Comparison of ENCODE assay signal across 15 mouse cellular contexts in the genomic region with DNA sequence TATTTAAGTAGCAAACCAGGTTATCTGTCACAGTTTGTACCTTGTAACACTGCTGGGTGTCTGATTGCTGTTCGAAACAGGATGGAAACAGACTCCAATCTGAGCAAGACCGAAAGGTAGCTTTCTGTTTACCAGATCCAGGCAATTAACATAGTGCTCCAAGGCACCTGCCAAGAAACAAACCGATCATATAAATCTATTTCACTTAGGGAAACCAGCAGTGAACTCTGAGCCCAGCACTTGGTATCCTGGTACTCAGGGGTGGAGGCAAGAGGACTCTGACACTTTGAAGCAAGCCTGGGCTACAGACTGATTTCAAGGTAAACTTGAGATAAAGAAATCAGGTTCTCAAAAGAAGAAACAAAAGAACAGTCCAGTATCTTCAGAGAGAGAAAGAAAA. TPM values are rescaled to one million over a fixed set of nuclear protein-coding genes. Genes with fewer than 3 reads are reported as not detected.
DNase-seq lines count a peak whose midpoint lies in the region; ATAC-seq and TF ChIP-seq lines count a peak whose summit lies in the region.
"Had no signal": no experiment of that assay in that cellular context is flagged by ENCODE, and none has a peak within 500 bp of the region (broad histone marks: within the 10 kb centered on the region; RNA-seq: fewer than 3 reads in every experiment).

No protein-coding gene starts in this region.

- 88% methylated on average over 3 of the region's 3 CpGs for WGBS in kidney, embryonic 14.5 days
- 92% methylated on average over 3 of the region's 3 CpGs for WGBS in kidney, embryonic 15.5 days

- ATAC-seq in kidney, embryonic 14.5 days (ENCODE audit: low FRiP score, low TSS enrichment): no peak
- ATAC-seq in kidney, embryonic 15.5 days (replicated peaks; ENCODE audit: low FRiP score): no peak

- H3K9ac ChIP-seq in kidney, embryonic 14.5 days (ENCODE audit: low read depth, low read length): no peak overlapping the region; the same call in 1 of the 2 replicates
- H3K9ac ChIP-seq in kidney, embryonic 15.5 days: no peak overlapping the region
- H3K9ac ChIP-seq: hindbrain, embryonic 13.5 days had no signal

- no peak overlapping the region for H3K27ac ChIP-seq in kidney, embryonic 14.5 days (ENCODE audit: low read depth, low read length)
- no peak overlapping the region for H3K27ac ChIP-seq in kidney, embryonic 15.5 days
- H3K27ac ChIP-seq: gastrocnemius, adult 2 months; hindbrain, embryonic 13.5 days had no signal

- H3ac ChIP-seq in myocyte (ENCODE audit: control insufficient read depth, insufficient read length): no peak overlapping the region

- peaks cover 64% of the 10 kb centered on the region for H3K36me3 ChIP-seq in kidney, embryonic 14.5 days (ENCODE audit: control insufficient read depth, insufficient read depth, low read length)
- peaks cover 83% of the 10 kb centered on the region for H3K36me3 ChIP-seq in E14TG2a.4 (ENCODE audit: insufficient read depth, low read length)
- peaks cover 73% of the 10 kb centered on the region for H3K36me3 ChIP-seq in kidney, embryonic 15.5 days
- H3K36me3 ChIP-seq in myocyte (ENCODE audit: control insufficient read depth, insufficient read depth): peaks cover 47% of the 10 kb centered on the region

- H3K9me3 ChIP-seq in kidney, embryonic 14.5 days (ENCODE audit: control insufficient read depth, low read length): no peaks in the 10 kb centered on the region
- H3K9me3 ChIP-seq in E14TG2a.4 (ENCODE audit: low read length): no peaks in the 10 kb centered on the region
- H3K9me3 ChIP-seq in kidney, embryonic 15.5 days (replicated peaks): no peaks in the 10 kb centered on the region
- H3K9me3 ChIP-seq: hindbrain, embryonic 13.5 days had no signal

- peaks cover 16% of the 10 kb centered on the region for H3K79me2 ChIP-seq in myocyte (ENCODE audit: control insufficient read depth, insufficient read depth)

- no peak overlapping the region for H3K4me2 ChIP-seq in kidney, embryonic 14.5 days (replicated peaks; ENCODE audit: low read depth, low read length)
- peak overlapping the region; percentile 23; the same call in 1 of the 2 replicates for H3K4me2 ChIP-seq in kidney, embryonic 15.5 days
- H3K4me2 ChIP-seq in myocyte (ENCODE audit: low read depth): peak overlapping the region; percentile 88
- H3K4me2 ChIP-seq: heart, embryonic 11.5 days; hindbrain, embryonic 13.5 days had no signal

- H3K27me3 ChIP-seq in kidney, embryonic 14.5 days (ENCODE audit: control insufficient read depth, insufficient read depth, low read length): no peaks in the 10 kb centered on the region
- H3K27me3 ChIP-seq in E14TG2a.4 (ENCODE audit: insufficient read depth, low read length) (no peaks in the 10 kb centered on the region), myocyte (ENCODE audit: control insufficient read depth, insufficient read depth, insufficient read length) (no peaks in the 10 kb centered on the region)
- no peaks in the 10 kb centered on the region for H3K27me3 ChIP-seq in kidney, embryonic 15.5 days
- H3K27me3 ChIP-seq: hindbrain, embryonic 13.5 days had no signal

- peak; percentile 38 for DNase-seq in kidney, adult 11 months
- no peak for DNase-seq in gastrocnemius, postnatal 10 days
- DNase-seq in spleen, postnatal 10 days (ENCODE audit: low spot score in 2 of 2): no peak
- no peak for DNase-seq in thymus, postnatal 14 days
- DNase-seq: adrenal gland, postnatal 36 days; cerebellum, adult 11 months; gastrocnemius, adult 2 months; left cerebral cortex, postnatal 4 days; retina, postnatal 1 day had no signal

- no peak for TF ChIP-seq CTCF in E14TG2a.4 (conservative IDR thresholded peaks at IDR 0.05; ENCODE audit: low read length)

- H3K4me1 ChIP-seq in kidney, embryonic 14.5 days (ENCODE audit: control insufficient read depth, insufficient read depth, low read length): no peaks in the 10 kb centered on the region; the same call in 1 of the 2 replicates
- peaks cover 31% of the 10 kb centered on the region for H3K4me1 ChIP-seq in E14TG2a.4 (replicated peaks; ENCODE audit: low read depth, low read length)
- peaks cover 17% of the 10 kb centered on the region for H3K4me1 ChIP-seq in kidney, embryonic 15.5 days

- TF ChIP-seq POLR2A in myocyte (IDR thresholded peaks at IDR 0.05; ENCODE audit: insufficient read length, low read depth): no peak

- H3K4me3 ChIP-seq in kidney, embryonic 14.5 days (ENCODE audit: low read length): no peak overlapping the region
- H3K4me3 ChIP-seq in E14TG2a.4 (replicated peaks; ENCODE audit: low read length): 0 out of 2 replicates have a peak overlapping the region, but pooled peaks have one; percentile 93
- no peak overlapping the region for H3K4me3 ChIP-seq in kidney, embryonic 15.5 days (replicated peaks)
- no peak overlapping the region for H3K4me3 ChIP-seq in myocyte
- H3K4me3 ChIP-seq: gastrocnemius, adult 2 months; hindbrain, embryonic 13.5 days had no signal

TF ChIP-seq in myocyte, 11 proteins besides CTCF, POLR2A, EP300 and RAD21:
- TF ChIP-seq TCF3 (IDR thresholded peaks at IDR 0.05; ENCODE audit: insufficient read length, low read depth): no peak
- no peak for TF ChIP-seq MYOD1 (IDR thresholded peaks at IDR 0.05; ENCODE audit: control insufficient read depth in 1 of 3, insufficient read length in 2 of 3, low read depth in 2 of 3)
- no peak for TF ChIP-seq SRF (IDR thresholded peaks at IDR 0.05; ENCODE audit: control insufficient read depth, insufficient read length, low read depth)
- no peak for TF ChIP-seq CEBPB (IDR thresholded peaks at IDR 0.05; ENCODE audit: insufficient read depth, poor library complexity, severe bottlenecking)
- TF ChIP-seq USF1 (IDR thresholded peaks at IDR 0.05; ENCODE audit: low read depth): no peak
- TF ChIP-seq MAX (IDR thresholded peaks at IDR 0.05; ENCODE audit: low read depth): no peak
- no peak for TF ChIP-seq TCF12 (IDR thresholded peaks at IDR 0.05; ENCODE audit: insufficient read depth, poor library complexity, severe bottlenecking)
- no peak for TF ChIP-seq MYOG (IDR thresholded peaks at IDR 0.05; ENCODE audit: control insufficient read depth in 1 of 3, insufficient read depth in 1 of 3, insufficient read length in 2 of 3, low read depth in 2 of 3)
- no peak for TF ChIP-seq E2F4 (IDR thresholded peaks at IDR 0.05; ENCODE audit: insufficient read depth)
- TF ChIP-seq POLR2AphosphoS2 (IDR thresholded peaks at IDR 0.05; ENCODE audit: insufficient read length, low read depth): no peak
- no peak for TF ChIP-seq REST (IDR thresholded peaks at IDR 0.05; ENCODE audit: insufficient read depth, insufficient read length)

RNA-seq across cellular contexts. Expression of a gene that starts 1.9 kb away (rescaled TPM):
- polyA plus RNA-seq in kidney, embryonic 14.5 days (2014; fragmentation: Nextera tagmentation; extraction: Ambion mirVana): 12.6 and 13.3 TPM in 2 replicates
- polyA plus RNA-seq in kidney, embryonic 15.5 days (2015; fragmentation: Nextera tagmentation; extraction: Ambion mirVana): 10.2 and 12.1 TPM in 2 replicates
- 4.4 TPM for polyA plus RNA-seq in myocyte (2012; fragmentation: generic; extraction: Trizol)
- 1 to 10 TPM; 4.9 to 5.2 TPM for total RNA-seq in gastrocnemius, postnatal 10 days (2021)

RNA-seq across cellular contexts. Expression of a gene that starts 11.6 kb away (rescaled TPM):
- polyA plus RNA-seq in kidney, embryonic 14.5 days (2014; fragmentation: Nextera tagmentation; extraction: Ambion mirVana): 369 and 392 TPM in 2 replicates
- polyA plus RNA-seq in kidney, embryonic 15.5 days (2015; fragmentation: Nextera tagmentation; extraction: Ambion mirVana): 344 and 366 TPM in 2 replicates
- 198 TPM for polyA plus RNA-seq in myocyte (2012; fragmentation: generic; extraction: Trizol)
- total RNA-seq in gastrocnemius, postnatal 10 days (2021): 100 to 1,000 TPM; 281 to 345 TPM

RNA-seq across cellular contexts. Expression of a gene that starts 11.7 kb away (rescaled TPM):
- polyA plus RNA-seq in kidney, embryonic 14.5 days (2014; fragmentation: Nextera tagmentation; extraction: Ambion mirVana): 18.8 and 21.3 TPM in 2 replicates
- 21.7 and 22.0 TPM in 2 replicates for polyA plus RNA-seq in kidney, embryonic 15.5 days (2015; fragmentation: Nextera tagmentation; extraction: Ambion mirVana)
- 3.5 TPM for polyA plus RNA-seq in myocyte (2012; fragmentation: generic; extraction: Trizol)
- total RNA-seq in gastrocnemius, postnatal 10 days (2021): 1 to 10 TPM; 5.5 to 8.7 TPM

RNA-seq across cellular contexts. Expression of a gene that starts 26.4 kb away (rescaled TPM):
- 1.0 and 1.1 TPM in 2 replicates for polyA plus RNA-seq in kidney, embryonic 14.5 days (2014; fragmentation: Nextera tagmentation; extraction: Ambion mirVana)
- 1.0 and 1.7 TPM in 2 replicates for polyA plus RNA-seq in kidney, embryonic 15.5 days (2015; fragmentation: Nextera tagmentation; extraction: Ambion mirVana)
- 7.7 TPM for polyA plus RNA-seq in myocyte (2012; fragmentation: generic; extraction: Trizol)
- 1 to 10 TPM; 1.0 to 1.2 TPM for total RNA-seq in gastrocnemius, postnatal 10 days (2021)
- total RNA-seq: gastrocnemius, adult 2 months had no signal

RNA-seq across cellular contexts. Expression of a gene that starts 27.0 kb away (rescaled TPM):
- polyA plus RNA-seq in kidney, embryonic 14.5 days (2014; fragmentation: Nextera tagmentation; extraction: Ambion mirVana): 36.2 and 46.8 TPM in 2 replicates
- 59.3 and 66.5 TPM in 2 replicates for polyA plus RNA-seq in kidney, embryonic 15.5 days (2015; fragmentation: Nextera tagmentation; extraction: Ambion mirVana)
- 0.01 TPM for polyA plus RNA-seq in myocyte (2012; fragmentation: generic; extraction: Trizol)
- total RNA-seq in gastrocnemius, postnatal 10 days (2021): 100 to 1,000 TPM; 104 to 118 TPM
